In the genomic region with DNA sequence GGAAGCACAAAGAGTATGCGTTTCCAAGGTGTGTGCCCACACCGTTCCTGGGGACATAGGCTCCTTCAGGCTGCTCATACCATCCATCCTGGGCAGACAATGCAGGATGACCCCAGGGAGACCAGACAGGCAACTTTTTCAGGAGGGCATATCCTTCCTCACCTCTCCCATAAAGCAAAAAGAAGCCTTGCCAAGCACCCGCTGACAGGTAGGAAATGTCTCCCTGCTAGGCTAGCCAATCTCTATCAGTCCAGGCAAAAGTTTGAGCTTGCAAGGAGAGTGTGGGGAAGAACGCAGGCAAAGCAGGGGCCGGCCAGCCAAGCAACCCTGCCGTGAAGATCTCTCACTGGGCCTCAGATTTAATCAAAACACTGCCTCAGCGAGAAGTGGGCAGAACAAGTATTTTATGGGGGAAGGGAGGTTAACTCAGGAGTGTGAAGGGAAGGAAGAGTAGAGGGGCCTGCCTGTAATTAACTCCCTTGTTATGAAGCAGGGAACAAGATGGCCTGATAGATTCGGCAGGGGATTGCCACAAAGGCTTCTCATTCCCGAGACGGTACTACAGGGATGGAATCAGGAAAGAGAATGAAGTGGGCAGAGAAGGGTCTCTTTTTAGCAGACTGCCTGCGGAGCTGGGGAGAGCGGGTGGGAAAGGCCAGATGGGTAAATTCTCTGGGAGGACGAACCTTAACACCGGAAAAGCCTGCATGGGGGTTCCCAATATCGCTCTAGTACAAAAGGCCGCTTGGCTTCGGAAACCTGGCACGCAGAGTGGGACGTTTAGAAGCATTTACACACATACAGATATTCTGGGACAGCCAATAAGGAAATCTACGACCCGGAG, we compare ENCODE assay signal across 7 mouse cellular contexts. TPM values are rescaled to one million over a fixed set of nuclear protein-coding genes. Genes with fewer than 3 reads are reported as not detected.
DNase-seq lines count a peak whose midpoint lies in the region; ATAC-seq and TF ChIP-seq lines count a peak whose summit lies in the region.

No protein-coding gene starts in this region.

- H3K9me3 ChIP-seq in embryonic facial prominence, embryonic 12.5 days, result no peaks in the 10 kb centered on the region
- H3K9me3 ChIP-seq in lung, postnatal 0 days (ENCODE audit: low read length), result no peaks in the 10 kb centered on the region

- H3K27me3 ChIP-seq in embryonic facial prominence, embryonic 12.5 days, result no peaks in the 10 kb centered on the region
- no peaks in the 10 kb centered on the region for H3K27me3 ChIP-seq in lung, postnatal 0 days (replicated peaks; ENCODE audit: insufficient read depth, low read length)

- H3K4me3 ChIP-seq in embryonic facial prominence, embryonic 12.5 days, result peak overlapping the region; percentile 73
- H3K4me3 ChIP-seq in lung, postnatal 0 days (ENCODE audit: low read depth, low read length), result peak overlapping the region; percentile 84

- TF ChIP-seq EP300 in lung, postnatal 0 days (IDR thresholded peaks at IDR 0.05), result no peak

- WGBS in embryonic facial prominence, embryonic 12.5 days, result 3% methylated on average over 21 of the region's 21 CpGs
- WGBS in lung, postnatal 0 days, result 10% methylated on average over 21 of the region's 21 CpGs

- intact Hi-C loops in left cerebral cortex, postnatal 4 days (cut with DNase I), result loop anchor here (5.0 kb wide), 1 partner anchor 106 kb away; no protein-coding TSS in a partner anchor
- intact Hi-C loops in left cerebral cortex, postnatal 10 days (cut with DNase I), result loop anchor here (5.0 kb wide), 2 partner anchors 91 to 106 kb away; no protein-coding TSS in a partner anchor

- peak overlapping the region; percentile 1; the same call in 1 of the 2 replicates for H3K27ac ChIP-seq in embryonic facial prominence, embryonic 12.5 days
- peak overlapping the region; percentile 98 for H3K27ac ChIP-seq in lung, postnatal 0 days (ENCODE audit: low read length)

- DNase-seq in Muller cell, postnatal 12 days (ENCODE audit: inconsistent ontology term), result peak; percentile 42
- peak; percentile 12 for DNase-seq in induced T-regulatory cell, adult 2 months (ENCODE audit: low read depth)
- peak; percentile 44 for DNase-seq in lung, postnatal 0 days (ENCODE audit: low spot score)
- DNase-seq in frontal cortex, adult 2 months (ENCODE audit: extremely low spot score in 1 of 2, low spot score in 1 of 2), result no peak
- no peak for DNase-seq in left cerebral cortex, postnatal 4 days
- no peak for DNase-seq in left cerebral cortex, postnatal 10 days (ENCODE audit: extremely low spot score in 1 of 2, low spot score in 2 of 2)

- 0 out of 2 replicates have a peak, but pooled peaks have one; percentile 1 for TF ChIP-seq CTCF in lung, postnatal 0 days (IDR thresholded peaks at IDR 0.05)

- H3K4me1 ChIP-seq in embryonic facial prominence, embryonic 12.5 days, result peaks cover 58% of the 10 kb centered on the region
- H3K4me1 ChIP-seq in lung, postnatal 0 days (ENCODE audit: insufficient read depth, low read depth, low read length), result peaks cover 11% of the 10 kb centered on the region

- H3K4me2 ChIP-seq in embryonic facial prominence, embryonic 12.5 days (replicated peaks), result peak overlapping the region; percentile 93
- peak overlapping the region; percentile 81 for H3K4me2 ChIP-seq in lung, postnatal 0 days (replicated peaks; ENCODE audit: low read depth, low read length)

- H3K9ac ChIP-seq in embryonic facial prominence, embryonic 12.5 days, result peak overlapping the region; percentile 88
- H3K9ac ChIP-seq in lung, postnatal 0 days (replicated peaks; ENCODE audit: low read depth), result peak overlapping the region; percentile 90

- no peaks in the 10 kb centered on the region; the same call in 1 of the 2 replicates for H3K36me3 ChIP-seq in embryonic facial prominence, embryonic 12.5 days
- H3K36me3 ChIP-seq in lung, postnatal 0 days (ENCODE audit: insufficient read depth, low read length), result no peaks in the 10 kb centered on the region

- ATAC-seq in embryonic facial prominence, embryonic 12.5 days (ENCODE audit: insufficient number of reproducible peaks, insufficient read depth, low FRiP score, low TSS enrichment), result no peak
- no peak for ATAC-seq in lung, postnatal 0 days

RNA-seq across cellular contexts. Expression of a gene that starts 3.7 kb away (rescaled TPM):
- polyA plus RNA-seq in embryonic facial prominence, embryonic 12.5 days (2016; fragmentation: Nextera tagmentation; extraction: Ambion mirVana), result 8.3 and 9.6 TPM in 2 replicates
- polyA plus RNA-seq in lung, postnatal 0 days (2015; fragmentation: Nextera tagmentation; extraction: Ambion mirVana), result 7.1 and 8.8 TPM in 2 replicates
- polyA plus RNA-seq in frontal cortex, adult 2 months (2012; rRNA removed), result 16.0 and 20.0 TPM in 2 replicates
- total RNA-seq in left cerebral cortex, postnatal 4 days (2021), result 10 to 100 TPM; 23.0 to 25.6 TPM
- 10 to 100 TPM; 13.1 to 18.7 TPM for total RNA-seq in left cerebral cortex, postnatal 10 days (2021)

Comparison
In these comparisons a context has a peak if more than half of its experiments do, and no peak if none do; other contexts are left out.
1. DNase-seq: peak in Muller cell, postnatal 12 days (single experiment), induced T-regulatory cell, adult 2 months (single experiment) and lung, postnatal 0 days (single experiment); none in frontal cortex, adult 2 months (0 of 2), left cerebral cortex, postnatal 4 days (single experiment) and left cerebral cortex, postnatal 10 days (0 of 2).